In genomic region chr1:90076291-90076690, GRCm38 (mm10) we compare ENCODE assay signal across 13 mouse cellular contexts.
"Had no signal": no experiment of that assay in that cellular context is flagged by ENCODE, and none has a peak within 500 bp of the region (broad histone marks: within the 10 kb centered on the region; RNA-seq: fewer than 3 reads in every experiment).

No protein-coding gene starts in this region.

- DNase-seq: gastrocnemius, adult 2 months; gastrocnemius, postnatal 10 days; gastrocnemius, postnatal 25 days; heart, adult 18-20 months; heart, postnatal 10 days; heart, postnatal 4 days; kidney, adult 18-20 months; kidney, adult 8-10 months; kidney, postnatal 10 days; kidney, postnatal 25 days; kidney, postnatal 4 days; liver; liver, embryonic 13.5 days had no signal
